17 mouse cellular contexts compared by ENCODE assay signal in genomic region chr12:95589011-95589410, GRCm38 (mm10).
"Had no signal": no experiment of that assay in that cellular context is flagged by ENCODE, and none has a peak within 500 bp of the region (broad histone marks: within the 10 kb centered on the region; RNA-seq: fewer than 3 reads in every experiment).

No protein-coding gene starts in this region.

- H3K4me2 ChIP-seq: lung, embryonic 15.5 days; midbrain, embryonic 12.5 days; neural tube, embryonic 13.5 days; stomach, embryonic 15.5 days had no signal

- H3K9me3 ChIP-seq: lung, embryonic 15.5 days; midbrain, embryonic 10.5 days; midbrain, embryonic 12.5 days; neural tube, embryonic 13.5 days; stomach, embryonic 15.5 days had no signal

- H3K4me1 ChIP-seq: lung, embryonic 15.5 days; midbrain, embryonic 10.5 days; midbrain, embryonic 12.5 days; neural tube, embryonic 13.5 days; stomach, embryonic 15.5 days had no signal

- H3K9ac ChIP-seq: lung, embryonic 15.5 days; midbrain, embryonic 12.5 days; neural tube, embryonic 13.5 days; stomach, embryonic 15.5 days had no signal

- H3K4me3 ChIP-seq: lung, embryonic 15.5 days; midbrain, embryonic 10.5 days; midbrain, embryonic 12.5 days; myocyte; neural tube, embryonic 13.5 days; stomach, embryonic 15.5 days had no signal

- H3K27ac ChIP-seq: lung, embryonic 15.5 days; midbrain, embryonic 10.5 days; midbrain, embryonic 12.5 days; neural tube, embryonic 13.5 days; stomach, embryonic 15.5 days; stomach, postnatal 0 days had no signal

- H3K27me3 ChIP-seq: lung, embryonic 15.5 days; midbrain, embryonic 12.5 days; neural tube, embryonic 13.5 days; stomach, embryonic 15.5 days had no signal

- DNase-seq: lung, adult 18-20 months; lung, postnatal 14 days; lung, postnatal 4 days; midbrain, embryonic 14.5 days; right cerebral cortex, postnatal 14 days; thymus, adult 2 months; thymus, postnatal 25 days; thymus, postnatal 4 days had no signal

- H3K36me3 ChIP-seq: lung, embryonic 15.5 days; midbrain, embryonic 10.5 days; midbrain, embryonic 12.5 days; neural tube, embryonic 13.5 days; stomach, embryonic 15.5 days had no signal

- ATAC-seq: lung, postnatal 0 days; midbrain, embryonic 16.5 days had no signal
